Mouse (Mus musculus) regulatory T cell (primary cell): Measurements from ENCODE around the gene Oaz2.

Source experiments
- in situ Hi-C: fragments of 300-600 bp; cut with MboI, MseI; formaldehyde crosslinking; loops from one replicate; pipeline ENCODE4 v1.15.1; 2025; ENCODE audit warnings: high pct_unique_total_duplicates

The Oaz2 gene

DNA sequence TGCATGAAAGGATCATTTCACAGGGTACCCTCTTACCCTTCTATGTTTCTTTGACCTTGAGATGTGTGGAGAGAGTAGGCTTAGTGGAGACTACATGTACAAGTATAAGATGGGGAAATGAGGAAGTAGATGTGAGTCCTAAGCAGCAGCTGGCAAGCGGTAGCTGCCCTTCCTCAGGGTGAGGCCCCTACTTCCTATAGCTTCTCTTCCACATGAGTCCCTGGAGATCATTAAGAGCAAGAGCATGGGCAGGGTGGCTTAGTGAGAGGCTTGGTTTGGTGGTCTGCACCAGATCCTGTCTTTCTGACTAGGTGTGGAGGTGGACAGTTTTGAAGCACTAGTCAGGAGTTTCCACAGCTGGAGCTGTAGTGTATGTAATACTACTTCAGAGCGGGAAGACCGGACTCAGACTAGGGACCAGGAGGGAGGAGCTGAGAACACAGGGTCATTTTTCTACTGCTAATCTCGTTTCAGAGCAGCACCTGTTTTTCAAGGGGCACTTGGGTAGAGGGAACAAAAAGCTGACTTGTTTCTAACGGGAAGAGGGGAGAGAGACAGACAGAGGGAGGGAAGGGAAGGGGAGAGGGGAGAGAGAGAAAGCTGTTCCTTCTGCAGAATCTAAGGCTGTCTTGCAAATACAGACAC, 25.3 kb downstream of the Oaz2 start:
- in situ Hi-C loops = no loop called here

GRCm38 (mm10) chr9:65695646-65696045, 27.8 kb downstream of the Oaz2 start:
- in situ Hi-C loops = no loop called here

- in situ Hi-C loops = no loop called here
Observed at GRCm38 (mm10) chr9:65696337-65696736, 28.5 kb downstream of the Oaz2 start.

- in situ Hi-C loops = no loop called here
Observed at GRCm38 (mm10) chr9:65697356-65697755, 29.6 kb downstream of the Oaz2 start.

DNA sequence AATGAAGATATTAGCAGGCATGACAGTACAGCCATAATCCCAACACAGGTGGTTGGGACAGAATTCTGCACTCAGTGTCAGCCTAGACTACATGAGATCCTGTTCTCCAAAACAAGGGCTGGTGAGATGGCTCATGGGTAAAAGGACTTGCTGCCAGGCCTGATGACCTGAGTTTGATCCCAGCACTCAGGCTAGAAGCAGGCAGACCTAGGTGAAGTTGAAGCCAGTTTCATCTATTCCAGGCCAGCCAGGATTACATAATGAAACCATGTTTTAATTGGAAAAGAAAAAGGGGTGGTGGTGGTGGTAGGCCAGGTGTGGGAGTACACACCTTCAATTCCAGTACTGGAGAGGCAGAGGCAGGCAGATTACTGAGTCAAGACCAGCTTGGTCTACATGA, 30.2 kb downstream of the Oaz2 start:
- in situ Hi-C loops = no loop called here

- in situ Hi-C loops = no loop called here
Observed at GRCm38 (mm10) chr9:65700504-65700903, 32.7 kb downstream of the Oaz2 start.

- in situ Hi-C loops = no loop called here
Observed at GRCm38 (mm10) chr9:65702286-65702685, 34.5 kb downstream of the Oaz2 start.

- in situ Hi-C loops = no loop called here
Observed at GRCm38 (mm10) chr9:65703241-65703640, 35.4 kb downstream of the Oaz2 start.

- in situ Hi-C loops = no loop called here
Observed at GRCm38 (mm10) chr9:65703926-65704595, 36.3 kb downstream of the Oaz2 start.

GRCm38 (mm10) chr9:65718195-65718594, 50.4 kb downstream of the Oaz2 start:
- in situ Hi-C loops = no loop called here

- in situ Hi-C loops = no loop called here
Observed at GRCm38 (mm10) chr9:65721161-65721566, 53.4 kb downstream of the Oaz2 start.

DNA sequence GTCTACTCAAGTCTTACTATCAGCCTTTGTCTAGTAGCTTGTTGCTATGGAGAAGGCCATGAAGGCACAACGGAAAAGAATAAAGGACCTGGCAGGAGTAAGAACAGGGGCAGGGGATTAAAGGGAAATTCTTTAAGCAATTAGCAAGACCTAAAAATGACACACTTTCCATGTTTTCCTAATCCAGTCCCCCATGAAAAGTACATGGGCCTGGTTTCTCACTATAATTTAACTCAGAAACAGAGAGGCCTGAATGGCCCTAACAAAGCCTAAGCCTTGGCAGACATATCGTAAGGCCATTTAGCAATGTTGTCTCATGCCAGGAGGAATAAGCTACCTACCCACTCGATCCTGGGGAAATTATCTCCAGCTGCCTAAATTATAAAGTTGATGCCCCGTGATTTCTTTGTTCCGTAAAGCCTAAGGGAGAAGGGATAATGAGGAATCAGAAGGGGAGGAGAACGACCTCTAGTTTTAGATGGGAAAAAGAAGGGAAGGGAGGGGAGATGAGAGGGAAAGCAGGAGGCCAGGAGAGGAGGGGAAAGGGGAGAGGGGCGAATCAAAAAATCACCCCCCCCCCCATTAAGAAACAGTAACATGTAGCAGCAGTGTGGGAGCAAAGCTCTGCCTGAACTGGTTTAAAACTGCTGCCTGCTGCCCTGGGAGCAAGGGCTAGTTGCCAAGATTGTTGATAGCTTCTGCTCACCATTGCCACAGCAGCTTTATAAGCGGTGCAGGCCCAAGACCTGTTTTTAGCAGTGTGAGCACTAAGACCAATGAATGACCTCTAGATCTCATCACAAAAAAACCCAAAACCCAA, 56.9 kb downstream of the Oaz2 start:
- in situ Hi-C loops = no loop called here

GRCm38 (mm10) chr9:65725291-65725622, 57.5 kb downstream of the Oaz2 start:
- in situ Hi-C loops = no loop called here

DNA sequence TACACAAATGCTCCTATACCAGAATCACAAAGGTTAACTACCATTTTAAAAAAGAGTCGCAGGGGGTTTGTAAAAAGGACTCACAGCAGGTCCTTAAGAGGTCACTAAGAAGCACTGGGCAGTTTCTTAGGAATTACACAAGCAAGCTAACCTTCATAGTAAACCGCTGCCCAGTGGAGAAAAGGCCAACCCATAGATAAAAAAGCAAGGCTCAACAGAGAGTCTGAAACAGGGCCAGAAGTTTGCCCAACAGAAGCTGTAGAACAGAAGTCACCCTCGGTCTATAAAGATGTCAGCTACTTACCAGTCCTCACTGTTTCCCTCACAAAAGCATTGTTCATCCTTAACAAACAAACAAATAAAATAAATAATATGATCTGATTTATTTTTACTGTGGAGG, 58.6 kb downstream of the Oaz2 start:
- in situ Hi-C loops = no loop called here

DNA sequence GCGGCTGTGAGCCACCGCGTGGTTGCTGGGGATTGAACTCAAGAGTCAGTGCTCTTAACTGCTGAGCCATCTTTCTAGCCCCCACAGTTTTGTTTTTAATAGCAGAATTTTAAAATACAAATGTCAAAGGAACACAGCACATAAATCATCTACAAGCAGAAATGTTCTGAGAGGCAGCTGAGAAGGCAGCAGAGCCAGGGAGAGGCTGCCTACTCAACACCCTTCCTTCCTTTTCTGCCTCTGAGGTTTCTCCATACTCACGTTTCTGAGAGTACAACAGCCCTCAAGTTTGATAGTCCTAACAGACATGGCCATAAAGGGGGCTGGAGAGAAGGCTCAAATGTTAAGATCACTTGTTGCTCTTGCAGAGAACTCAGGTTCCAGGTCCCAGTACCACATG, 59.7 kb downstream of the Oaz2 start:
- in situ Hi-C loops = no loop called here

- in situ Hi-C loops = no loop called here
Observed at GRCm38 (mm10) chr9:65728588-65728987, 60.8 kb downstream of the Oaz2 start.

- in situ Hi-C loops = no loop called here
Observed at GRCm38 (mm10) chr9:65734931-65735330, 67.1 kb downstream of the Oaz2 start.
